Mouse (Mus musculus) c-Kit-positive CD71-positive TER-119-negative erythroid progenitor cells, embryonic 14.5 days (primary cell): ENCODE measurements around the gene Neil3.
A peak's percentile ranks its signal among the peaks of the same experiment; 100 is the strongest.

Source experiments
- DNase-seq: peaks from one replicate; pipeline ENCODE4 v3.0.0-alpha.2; 2013; ENCODE audit warnings: low read depth

The Neil3 gene

GRCm38 (mm10) chr8:53638495-53639171 lies at the start of gene Neil3:
TSS of gene Neil3 (minus strand) at chr8:53639065.
- peak; percentile 72 for DNase-seq

- DNase-seq, result no peak
Measured at GRCm38 (mm10) chr8:53680846-53681245, 42.0 kb upstream of the Neil3 start.

GRCm38 (mm10) chr8:53663946-53664345 lies 25.1 kb upstream of the Neil3 start:
- DNase-seq, result peak; percentile 41

GRCm38 (mm10) chr8:53661436-53661835 lies 22.6 kb upstream of the Neil3 start:
- no peak for DNase-seq

GRCm38 (mm10) chr8:53630618-53631017 lies 8.2 kb downstream of the Neil3 start:
- no peak for DNase-seq

GRCm38 (mm10) chr8:53628864-53629415 lies 9.9 kb downstream of the Neil3 start:
- DNase-seq, result no peak

- DNase-seq, result no peak
Measured at GRCm38 (mm10) chr8:53623425-53623824, 15.4 kb downstream of the Neil3 start.

GRCm38 (mm10) chr8:53619196-53619595 lies 19.7 kb downstream of the Neil3 start:
- DNase-seq, result no peak

GRCm38 (mm10) chr8:53614288-53614646 lies 24.6 kb downstream of the Neil3 start:
- DNase-seq, result no peak

- no peak for DNase-seq
Measured at GRCm38 (mm10) chr8:53613577-53614287, 25.1 kb downstream of the Neil3 start.

- no peak for DNase-seq
Measured at GRCm38 (mm10) chr8:53612297-53612696, 26.6 kb downstream of the Neil3 start.

GRCm38 (mm10) chr8:53607040-53607439 lies 31.8 kb downstream of the Neil3 start:
- DNase-seq, result peak; percentile 33

- DNase-seq, result no peak
Measured at GRCm38 (mm10) chr8:53604906-53605305, 34.0 kb downstream of the Neil3 start.

GRCm38 (mm10) chr8:53603672-53604071 lies 35.2 kb downstream of the Neil3 start:
- DNase-seq, result no peak

- no peak for DNase-seq
Measured at GRCm38 (mm10) chr8:53600826-53601225, 38.0 kb downstream of the Neil3 start.

- no peak for DNase-seq
Measured at GRCm38 (mm10) chr8:53600025-53600811, 38.6 kb downstream of the Neil3 start.

GRCm38 (mm10) chr8:53598101-53598500 lies 40.8 kb downstream of the Neil3 start:
- no peak for DNase-seq

- no peak for DNase-seq
Measured at GRCm38 (mm10) chr8:53591777-53592176, 47.1 kb downstream of the Neil3 start.

- no peak for DNase-seq
Measured at GRCm38 (mm10) chr8:53573600-53573999, 65.3 kb downstream of the Neil3 start.

GRCm38 (mm10) chr8:53566223-53566622 lies 72.6 kb downstream of the Neil3 start:
- DNase-seq, result no peak

- no peak for DNase-seq
Measured at GRCm38 (mm10) chr8:53562441-53563040, 76.3 kb downstream of the Neil3 start.

GRCm38 (mm10) chr8:53539585-53539984 lies 99.3 kb downstream of the Neil3 start:
- DNase-seq, result no peak
